Mouse (Mus musculus): ENCODE measurements around the gene H6pd. TPM values are rescaled to one million over a fixed set of nuclear protein-coding genes. Genes with fewer than 3 reads are reported as not detected.

Gene H6pd
- total and polyA plus RNA-seq, 3 experiments, result 6.9 to 10.8 TPM; not detected in 1

DNA sequence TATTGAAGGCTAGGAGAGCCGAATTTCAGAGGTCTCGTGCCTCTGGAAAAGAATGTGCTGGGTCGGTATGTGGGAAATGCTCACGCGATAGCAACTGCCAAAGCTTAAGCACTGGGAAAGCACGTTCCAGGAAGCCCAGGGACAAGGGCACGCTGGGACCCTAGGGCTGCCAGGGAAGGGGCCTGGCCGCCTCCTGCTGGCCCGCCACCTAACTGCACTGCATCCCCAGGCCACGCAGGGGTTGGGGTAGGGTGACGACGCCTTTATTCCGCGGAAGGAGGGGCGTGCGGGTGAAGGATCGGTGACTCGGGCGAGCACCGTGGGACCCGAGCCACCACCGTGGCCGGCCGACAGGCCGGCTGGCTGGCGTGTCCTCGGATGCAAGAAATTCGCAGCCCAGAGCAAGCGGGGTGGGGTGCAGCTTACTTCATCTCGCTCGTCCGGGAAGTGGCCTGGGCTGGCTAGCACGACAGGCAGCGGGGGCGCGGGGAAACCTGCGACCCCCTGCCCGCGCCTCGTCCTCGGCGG, 434 bp downstream of the H6pd start:
- Histone ChIP-seq H3K4me1 (ENCODE audit: control insufficient read depth in 1 of 2, insufficient read depth in 2 of 2, low read length in 2 of 2) (peaks cover 6 to 35% of the 10 kb centered on the region in 2 experiments), H3K9me3 (replicated peaks; ENCODE audit: insufficient read depth, low read length) (no peaks in the 10 kb centered on the region), H3K4me3 (ENCODE audit: control insufficient read depth in 1 of 2, insufficient read depth in 1 of 2, low read depth in 2 of 2, low read length in 2 of 2) (peak overlapping the region; percentile 74 to 83), H3K27me3 (ENCODE audit: control insufficient read depth in 1 of 2, insufficient read depth in 2 of 2, low read length in 2 of 2) (no peaks in the 10 kb centered on the region), H3K36me3 (ENCODE audit: control insufficient read depth in 1 of 2, insufficient read depth in 2 of 2, low read length in 2 of 2) (peaks cover 0 to 13% of the 10 kb centered on the region in 2 experiments; a peak in 2 of 4 replicates), H3K27ac (ENCODE audit: control insufficient read depth, low read depth, low read length) (peak overlapping the region; percentile 69), H3K9ac (ENCODE audit: control insufficient read depth, low read depth, low read length, poor library complexity, severe bottlenecking) (peak overlapping the region; percentile 93), H3K79me2 (ENCODE audit: control insufficient read depth, insufficient read depth, low read length, poor library complexity) (peaks cover 8% of the 10 kb centered on the region)
- DNase-seq (ENCODE audit: low read depth, low spot score), result peak; percentile 88
- TF ChIP-seq SIN3A (IDR thresholded peaks at IDR 0.05; ENCODE audit: low read length) (peak; percentile 73; the same call in 1 of the 2 replicates), HCFC1 (IDR thresholded peaks at IDR 0.05; ENCODE audit: low read depth, low read length) (peak; percentile 14; the same call in 1 of the 2 replicates), MYB (IDR thresholded peaks at IDR 0.05; ENCODE audit: low read depth, low read length) (no peak), MXI1 (IDR thresholded peaks at IDR 0.05; ENCODE audit: low read depth, low read length) (peak; percentile 59), TCF12 (IDR thresholded peaks at IDR 0.05; ENCODE audit: low read depth, low read length) (peak; percentile 27; the same call in 1 of the 2 replicates), SMC3 (IDR thresholded peaks at IDR 0.05; ENCODE audit: low read depth, low read length) (0 out of 2 replicates have a peak, but pooled peaks have one; percentile 9), TBP (IDR thresholded peaks at IDR 0.05; ENCODE audit: low read depth, low read length) (0 out of 2 replicates have a peak, but pooled peaks have one; percentile 3), RAD21 (IDR thresholded peaks at IDR 0.05; ENCODE audit: low read depth, low read length) (peak; percentile 8), EP300 (IDR thresholded peaks at IDR 0.05; ENCODE audit: low read depth in 1 of 2, low read length in 2 of 2) (no peak), ELF1 (IDR thresholded peaks at IDR 0.05; ENCODE audit: low read depth, low read length) (0 out of 2 replicates have a peak, but pooled peaks have one; percentile 42), MYC (IDR thresholded peaks at IDR 0.05; ENCODE audit: low read depth, low read length) (peak; percentile 45; the same call in 1 of the 2 replicates), ZMIZ1 (IDR thresholded peaks at IDR 0.05; ENCODE audit: low read depth, low read length) (no peak), BHLHE40 (IDR thresholded peaks at IDR 0.05; ENCODE audit: borderline replicate concordance, low read depth, low read length) (peak; percentile 52; the same call in 1 of the 2 replicates), CTCF (IDR thresholded peaks at IDR 0.05 in 2 of 3, conservative IDR thresholded peaks at IDR 0.05 in 1 of 3; ENCODE audit: control insufficient read depth in 1 of 3, insufficient read depth in 1 of 3, low read depth in 2 of 3, low read length in 3 of 3, poor library complexity in 1 of 3, severe bottlenecking in 1 of 3) (peak; percentile 33 to 58 (median 47); a peak in 5 of 6 replicates), JUND (IDR thresholded peaks at IDR 0.05; ENCODE audit: low read depth, low read length) (no peak), MAX (IDR thresholded peaks at IDR 0.05; ENCODE audit: low read length) (peak; percentile 67), TAL1 (IDR thresholded peaks at IDR 0.05; ENCODE audit: low read length) (no peak), E2F4 (IDR thresholded peaks at IDR 0.05; ENCODE audit: borderline replicate concordance, low read depth, low read length) (peak; percentile 62; the same call in 1 of the 2 replicates)

DNA sequence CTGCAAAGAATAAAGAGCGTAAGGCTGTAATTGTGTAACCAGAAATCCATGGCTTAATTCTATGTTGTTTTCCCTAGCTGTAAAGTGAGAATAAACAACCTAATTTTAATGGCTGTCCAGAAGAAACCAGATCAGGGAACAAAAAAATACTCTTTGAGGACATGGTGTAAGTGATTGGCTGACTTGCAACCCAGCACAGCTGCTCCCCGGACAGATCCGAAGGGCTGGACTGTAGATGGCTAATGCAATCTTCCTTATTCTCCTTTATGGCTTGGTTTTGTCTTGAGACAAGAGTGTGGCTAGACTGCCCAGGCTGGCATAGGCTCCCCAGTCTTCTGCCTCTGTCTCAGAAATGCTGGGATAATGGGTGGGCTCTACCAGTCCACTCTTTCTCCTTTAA, 1.4 kb downstream of the H6pd start:
- no peak overlapping the region for H3K27ac ChIP-seq (ENCODE audit: control insufficient read depth, low read depth, low read length)
- peaks cover 0 to 15% of the 10 kb centered on the region in 2 experiments; a peak in 2 of 4 replicates for H3K36me3 ChIP-seq (ENCODE audit: control insufficient read depth in 1 of 2, insufficient read depth in 2 of 2, low read length in 2 of 2)
- H3K4me3 ChIP-seq (ENCODE audit: control insufficient read depth in 1 of 2, insufficient read depth in 1 of 2, low read depth in 2 of 2, low read length in 2 of 2), result no peak overlapping the region; a peak in 1 of 4 replicates
- no peak overlapping the region for H3K9ac ChIP-seq (ENCODE audit: control insufficient read depth, low read depth, low read length, poor library complexity, severe bottlenecking)
- H3K9me3 ChIP-seq (replicated peaks; ENCODE audit: insufficient read depth, low read length), result no peaks in the 10 kb centered on the region
- DNase-seq (ENCODE audit: low read depth, low spot score), result no peak
- TF ChIP-seq MXI1 (IDR thresholded peaks at IDR 0.05; ENCODE audit: low read depth, low read length) (no peak), TBP (IDR thresholded peaks at IDR 0.05; ENCODE audit: low read depth, low read length) (no peak), TAL1 (IDR thresholded peaks at IDR 0.05; ENCODE audit: low read length) (no peak), GATA1 (IDR thresholded peaks at IDR 0.05; ENCODE audit: low read depth, low read length) (no peak), ELF1 (IDR thresholded peaks at IDR 0.05; ENCODE audit: low read depth, low read length) (no peak), CHD1 (IDR thresholded peaks at IDR 0.05; ENCODE audit: low read depth, low read length) (no peak), JUND (IDR thresholded peaks at IDR 0.05; ENCODE audit: low read depth, low read length) (no peak), KAT2A (conservative IDR thresholded peaks at IDR 0.05; ENCODE audit: low read depth, low read length) (no peak), POLR2AphosphoS2 (IDR thresholded peaks at IDR 0.05; ENCODE audit: low read length) (no peak)
- H3K4me1 ChIP-seq (ENCODE audit: control insufficient read depth in 1 of 2, insufficient read depth in 2 of 2, low read length in 2 of 2), result peaks cover 7 to 39% of the 10 kb centered on the region in 2 experiments
- H3K27me3 ChIP-seq (ENCODE audit: control insufficient read depth in 1 of 2, insufficient read depth in 2 of 2, low read length in 2 of 2), result no peaks in the 10 kb centered on the region
- H3K79me2 ChIP-seq (ENCODE audit: control insufficient read depth, insufficient read depth, low read length, poor library complexity), result peaks cover 8% of the 10 kb centered on the region
